Mouse (Mus musculus) cerebellum, adult 9-10 months (tissue): ENCODE measurements at regions not wholly inside any gene's neighbourhood (a gene's known extent, or its start where the extent isn't known, plus 50 kb on each side); places are given as distances from the start of the nearest gene placed in this dataset.

Source experiments
- DNase-seq: peaks from one replicate; pipeline ENCODE4 v3.0.0; 2022

GRCm38 (mm10) chr7:60733331-60733994, 593.4 kb upstream of the Snrpn start:
- peak; percentile 12 for DNase-seq

DNA sequence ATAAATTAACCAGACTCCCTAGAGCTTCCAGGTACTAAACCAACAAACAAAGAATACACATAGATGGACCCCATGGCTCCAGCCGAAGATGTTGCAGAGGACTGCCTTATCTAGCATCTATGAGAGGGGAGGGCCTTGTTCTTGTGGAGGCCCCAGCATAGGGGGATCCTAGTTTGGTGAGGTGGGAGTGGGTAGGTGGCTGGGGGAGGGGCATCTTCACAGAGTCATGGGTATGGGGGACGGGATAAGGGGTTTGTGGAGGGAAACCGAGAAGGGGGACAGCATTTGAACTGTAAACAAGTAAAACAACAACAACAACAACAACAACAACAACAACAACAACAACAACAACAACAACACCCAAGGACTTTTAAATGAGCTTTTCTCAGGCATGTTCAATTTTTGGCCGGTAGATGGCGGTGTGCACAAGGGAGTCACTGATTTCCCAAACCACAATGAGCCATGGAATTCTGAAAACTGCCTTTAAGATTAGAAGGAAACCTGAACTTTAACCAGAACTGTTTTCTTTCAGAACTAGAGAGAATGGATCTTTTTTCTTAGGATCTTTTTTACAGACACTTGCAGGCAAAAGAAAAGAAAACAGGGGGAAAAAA, 588.2 kb upstream of the Snrpn start:
- DNase-seq, result peak; percentile 1
